Mouse (Mus musculus): ENCODE data around the gene Atr.

Gene Atr

DNA sequence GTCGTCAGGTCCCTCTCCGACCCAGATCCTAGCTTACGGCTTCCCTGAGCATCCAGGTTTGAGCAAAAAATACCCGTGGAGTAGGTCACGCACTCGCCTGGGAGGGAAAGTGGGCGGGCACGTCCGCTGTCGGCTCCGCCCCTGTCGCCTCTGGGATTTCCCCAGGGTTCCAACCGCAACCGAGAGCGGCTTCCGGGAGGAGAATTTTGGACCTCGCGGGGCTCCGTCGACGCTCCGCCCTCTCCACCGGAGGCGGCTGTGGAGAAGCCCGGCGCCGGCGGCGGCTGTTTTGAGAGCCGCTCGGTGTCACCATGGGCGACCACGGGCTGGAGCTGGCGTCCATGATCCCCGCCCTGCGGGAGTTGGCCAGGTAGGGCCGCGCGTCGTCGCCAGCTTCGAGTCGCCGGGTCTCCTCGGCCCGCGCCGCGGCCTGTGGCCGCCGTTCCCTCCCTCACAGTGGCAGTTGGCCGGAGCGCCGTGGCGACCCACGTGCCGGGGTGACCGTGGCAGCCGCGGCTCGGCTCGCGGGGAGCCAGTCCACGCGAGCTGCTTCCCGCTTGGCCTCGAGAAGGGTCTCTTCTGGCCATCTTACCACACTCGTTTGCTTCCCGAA lies at the start of gene Atr:
Gene Atr, plus strand, starts transcription at position 184 of the 613 bp plus-strand sequence.
- peak; percentile 96 for DNase-seq

DNA sequence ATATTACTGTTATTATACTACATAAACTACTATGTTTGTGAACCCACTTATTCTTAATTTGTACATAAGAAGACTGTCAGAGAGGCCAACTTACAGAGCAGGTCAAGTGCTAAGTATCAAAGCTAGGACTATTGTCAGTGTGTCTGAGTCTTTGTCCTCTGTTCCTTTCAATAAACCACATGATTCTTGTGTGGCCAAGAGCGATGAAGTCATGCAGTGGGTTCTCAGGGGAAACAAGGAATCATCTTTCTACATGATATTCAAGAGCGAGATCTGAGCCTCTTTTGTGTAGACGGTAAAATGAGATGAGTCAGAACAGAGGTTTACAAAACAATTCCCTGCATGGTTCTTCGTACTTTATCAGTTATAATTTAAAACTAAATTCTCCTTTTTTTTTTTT lies 47.8 kb upstream of the Atr start:
- no peak for DNase-seq

DNA sequence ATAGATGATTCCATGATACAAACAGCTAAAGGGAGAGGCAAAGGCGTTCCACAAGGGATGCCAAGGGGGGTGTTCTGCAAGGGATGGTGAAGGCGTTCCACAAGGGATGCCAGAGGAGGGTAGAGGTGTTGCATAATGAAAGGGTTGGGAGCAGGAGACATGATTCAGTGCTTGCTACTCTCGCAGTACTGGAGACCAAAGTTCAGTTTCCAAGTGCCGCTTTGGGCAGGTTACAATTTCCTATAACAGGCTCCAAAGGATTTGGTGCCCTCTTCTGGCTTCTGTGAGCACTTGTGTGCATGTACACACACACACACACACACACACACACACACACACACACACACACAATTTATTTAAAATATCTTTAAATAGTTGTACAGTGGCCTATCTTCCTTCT lies 45.6 kb upstream of the Atr start:
- no peak for DNase-seq

DNA sequence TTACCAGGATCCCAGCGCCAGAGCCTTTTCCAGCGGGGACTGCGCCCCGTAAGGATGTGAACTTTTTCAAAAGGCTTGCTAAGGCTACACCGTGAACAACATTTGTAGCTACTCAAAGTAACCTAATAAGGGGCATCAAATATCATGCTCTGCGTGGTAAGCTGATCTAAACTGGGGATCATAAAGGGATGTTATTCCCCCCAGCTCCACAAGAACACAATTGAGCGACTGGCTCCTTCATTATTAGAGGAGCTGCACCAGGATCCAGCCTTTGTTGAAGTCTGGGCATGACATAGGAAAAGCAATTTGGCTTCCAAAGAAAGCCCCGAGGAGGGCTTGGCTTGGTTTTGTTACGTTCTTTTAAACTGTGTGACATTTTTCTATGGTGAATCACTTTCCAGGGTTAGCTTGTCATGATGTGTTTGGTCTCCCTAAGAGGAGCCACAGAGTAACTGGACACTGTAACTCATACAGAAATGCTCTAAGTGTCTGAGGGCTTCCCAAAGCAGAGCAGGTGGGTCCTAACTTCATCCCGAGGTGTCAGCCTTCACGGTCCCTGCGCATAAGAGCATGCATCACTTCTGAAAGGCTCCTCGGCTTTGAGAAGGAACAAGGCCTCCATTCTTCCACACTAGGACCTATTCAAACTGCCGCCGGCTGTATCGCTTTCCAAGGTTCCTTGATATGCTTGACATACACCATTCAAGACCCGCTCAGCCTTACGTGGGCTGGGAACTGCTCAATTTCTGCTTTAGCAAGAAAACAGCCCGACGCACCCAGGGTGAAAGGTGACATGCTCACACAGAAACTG lies 43.5 kb upstream of the Atr start:
- peak; percentile 61 for DNase-seq

DNA sequence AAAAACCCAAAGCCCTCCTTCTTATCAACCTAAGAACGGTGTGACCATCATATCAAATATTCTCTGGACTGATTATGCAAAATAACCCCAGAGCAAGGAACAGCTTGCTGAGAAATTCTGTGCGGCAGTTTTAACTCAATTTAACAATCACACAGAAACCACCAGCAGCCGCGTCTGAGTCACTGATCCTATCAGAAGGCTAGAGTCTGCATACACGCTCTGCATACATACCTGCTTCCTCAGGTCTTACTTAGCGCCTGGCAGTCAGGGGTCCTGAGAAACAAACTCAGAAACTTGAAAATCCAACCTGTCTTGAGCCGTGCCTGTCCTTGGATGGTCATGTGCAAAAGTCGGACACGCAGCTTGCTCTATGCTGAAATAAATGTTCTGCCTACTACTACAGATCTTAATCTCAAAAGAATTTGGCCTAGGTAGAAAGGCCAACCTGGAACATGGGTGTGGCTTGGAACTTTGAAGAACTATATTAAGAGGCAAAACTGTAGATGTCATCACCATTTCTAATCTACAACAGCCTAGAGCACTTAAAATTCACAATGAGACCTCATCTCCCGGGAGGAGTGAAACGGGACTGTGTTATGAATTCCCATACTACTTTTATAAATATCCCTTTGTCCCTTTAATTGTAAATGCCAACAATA lies 42.3 kb upstream of the Atr start:
- DNase-seq = no peak

DNA sequence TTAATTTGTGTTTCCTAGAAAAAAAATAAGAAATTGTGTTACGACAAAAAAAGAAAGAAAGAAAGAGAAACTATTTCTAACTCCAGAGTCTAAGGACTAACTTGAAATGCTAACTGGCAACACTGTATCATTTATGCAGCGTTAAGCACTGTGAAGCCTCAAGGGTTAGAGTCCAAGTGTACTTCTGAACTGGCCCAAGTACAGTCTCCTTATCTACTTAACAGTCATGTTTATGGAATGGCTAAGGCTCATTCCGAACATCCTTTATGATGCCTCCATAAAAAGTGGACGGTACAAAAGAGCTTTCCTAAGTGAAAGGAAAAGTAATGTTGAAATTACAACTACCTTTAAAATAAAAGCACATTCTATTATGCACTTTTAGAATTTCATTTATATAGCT lies 41.7 kb upstream of the Atr start:
- no peak for DNase-seq

DNA sequence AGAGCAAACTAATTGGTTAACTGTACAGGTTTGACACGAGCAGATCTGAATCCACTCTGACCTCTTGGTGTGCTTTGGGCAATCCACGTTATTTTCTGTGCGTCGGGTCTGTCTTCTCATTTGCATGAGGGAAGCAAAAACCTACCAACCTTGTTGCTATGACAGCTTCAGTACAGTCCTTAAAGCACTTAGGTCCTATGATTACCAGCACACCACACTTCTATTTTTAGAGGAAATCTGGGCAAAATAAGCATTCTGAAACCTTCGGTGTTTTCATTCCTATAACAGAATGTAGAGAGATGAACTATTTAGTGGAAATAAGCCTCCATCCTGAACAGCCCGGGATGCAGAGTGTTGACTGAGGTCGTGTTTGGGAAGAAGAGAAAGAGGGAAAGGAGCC lies 34.9 kb upstream of the Atr start:
- no peak for DNase-seq

DNA sequence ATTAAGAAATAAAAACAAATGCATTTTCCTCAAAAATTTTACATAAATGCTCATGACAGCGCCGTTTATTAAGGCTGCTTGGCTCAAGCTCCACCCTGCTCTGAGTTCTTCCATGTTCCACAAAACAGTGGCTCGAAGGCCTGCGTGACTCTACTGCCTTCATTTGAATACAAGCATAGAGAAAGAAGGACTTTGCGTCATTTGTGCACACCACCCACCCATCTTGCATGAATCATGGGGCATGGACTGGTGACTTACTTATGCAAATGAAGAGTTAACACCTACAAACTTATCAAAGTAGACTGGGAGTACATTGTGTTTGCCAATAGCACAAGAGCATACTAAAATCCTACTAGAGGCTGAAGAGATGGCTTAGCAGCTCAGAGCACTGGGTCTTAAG lies 29.8 kb upstream of the Atr start:
- DNase-seq = no peak

DNA sequence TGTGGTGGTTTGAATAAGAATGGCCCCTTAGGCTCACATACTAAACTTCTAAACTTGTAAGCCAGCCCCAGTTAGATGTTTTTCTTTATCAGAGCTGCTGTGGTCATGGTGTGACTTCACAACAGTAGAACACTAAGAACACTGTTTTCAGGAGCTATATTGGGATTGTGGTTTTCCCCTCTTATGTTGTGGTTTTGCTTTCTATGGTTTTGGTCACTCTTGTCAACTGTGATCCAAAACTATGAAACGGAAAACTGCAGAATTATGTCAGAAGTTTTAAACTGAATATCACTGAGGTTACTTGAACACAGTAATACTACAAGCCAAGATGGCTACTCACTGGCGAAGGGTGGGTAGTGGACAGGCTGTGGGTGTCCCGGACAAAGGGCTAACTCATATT lies 24.6 kb upstream of the Atr start:
- DNase-seq = no peak

DNA sequence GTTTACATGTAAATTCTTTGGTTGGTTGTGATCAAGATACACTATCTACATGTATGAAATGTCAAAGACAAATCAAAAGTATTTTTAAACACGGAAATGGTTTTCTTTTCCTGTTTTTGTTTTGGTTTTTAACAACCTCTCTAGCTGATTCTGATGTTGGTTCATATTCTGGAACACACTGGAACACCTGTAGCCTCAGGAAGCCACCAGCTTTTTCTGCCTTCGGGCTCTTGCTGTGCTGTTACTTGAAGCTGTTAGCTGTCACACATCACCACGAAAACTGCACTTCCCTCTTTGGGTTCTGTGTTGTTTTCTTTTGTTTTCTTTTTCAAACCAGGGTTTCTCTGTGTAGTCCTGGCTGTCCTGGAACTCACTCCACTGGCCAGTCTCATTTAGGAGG lies 22.6 kb upstream of the Atr start:
- DNase-seq = no peak

DNA sequence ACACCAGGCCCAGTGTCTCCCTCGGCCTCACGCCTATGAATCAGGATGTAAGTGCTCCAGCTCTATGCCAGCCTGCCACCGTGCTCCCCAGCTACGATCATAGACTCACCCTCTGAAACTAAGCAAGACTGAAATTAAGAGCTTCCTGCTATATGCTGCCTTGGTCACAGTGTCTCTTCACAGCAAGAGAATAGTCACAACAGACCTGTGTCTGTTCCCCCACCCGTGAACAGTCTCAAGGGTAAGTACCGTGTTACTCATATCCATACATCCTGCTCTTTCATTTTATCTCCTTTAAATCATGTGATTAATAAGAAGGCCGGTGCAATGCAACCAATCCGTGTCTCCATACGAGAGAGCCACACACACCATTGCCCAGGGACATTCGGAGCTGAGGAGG lies 21.7 kb upstream of the Atr start:
- no peak for DNase-seq

DNA sequence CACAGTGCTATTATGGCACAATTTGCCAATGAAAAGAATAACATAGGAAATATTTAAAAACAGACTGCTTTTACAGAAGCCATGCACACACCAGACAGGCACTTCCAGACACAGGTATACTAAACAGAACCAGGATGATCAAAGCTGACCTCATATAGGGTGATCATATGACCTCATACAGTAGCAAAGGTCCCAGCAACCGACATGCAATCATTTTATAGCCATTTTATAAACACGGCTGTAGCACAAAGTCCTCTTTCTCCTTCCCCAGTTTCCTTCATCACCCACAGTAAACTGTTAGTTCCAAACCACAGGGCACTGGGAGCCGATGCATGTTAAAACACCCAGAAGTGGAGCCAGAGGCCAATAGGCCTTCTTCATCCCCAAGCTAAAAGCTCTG lies 18.0 kb upstream of the Atr start:
- no peak for DNase-seq

DNA sequence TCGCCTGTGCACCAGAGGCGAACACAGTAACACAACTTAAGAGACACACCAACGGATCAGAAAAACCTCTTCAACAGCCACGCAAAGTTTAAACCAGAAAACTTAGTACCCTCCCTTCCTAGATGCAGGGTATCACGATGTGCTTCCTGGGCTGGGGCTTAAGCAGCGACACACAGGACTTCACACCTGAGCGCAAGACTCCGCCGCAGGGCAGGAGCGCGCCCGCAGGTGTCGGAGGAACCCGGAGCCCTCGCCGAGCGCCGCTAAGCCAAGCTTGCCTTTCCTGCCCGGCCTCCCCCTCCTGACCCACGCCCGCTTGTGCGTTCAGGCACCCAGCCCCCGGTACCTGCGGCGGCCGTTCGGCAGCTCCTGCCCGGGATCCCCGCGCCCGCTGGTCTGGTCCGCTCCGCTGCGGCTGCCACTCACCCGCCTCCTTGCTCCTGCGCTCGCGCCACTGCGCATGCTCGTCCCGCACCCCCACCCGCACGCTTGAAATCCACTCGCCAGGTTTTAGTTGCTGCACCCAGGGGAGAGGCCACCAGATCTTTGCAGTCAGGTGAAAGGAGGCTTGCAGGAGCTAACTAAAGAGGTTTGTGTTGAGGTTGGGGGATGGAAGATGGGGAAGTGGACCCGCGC lies 12.5 kb upstream of the Atr start, which contains the start of gene Pls1:
Gene Pls1, minus strand, starts transcription at position 487 of the 636 bp plus-strand sequence.
- DNase-seq = peak; percentile 88

DNA sequence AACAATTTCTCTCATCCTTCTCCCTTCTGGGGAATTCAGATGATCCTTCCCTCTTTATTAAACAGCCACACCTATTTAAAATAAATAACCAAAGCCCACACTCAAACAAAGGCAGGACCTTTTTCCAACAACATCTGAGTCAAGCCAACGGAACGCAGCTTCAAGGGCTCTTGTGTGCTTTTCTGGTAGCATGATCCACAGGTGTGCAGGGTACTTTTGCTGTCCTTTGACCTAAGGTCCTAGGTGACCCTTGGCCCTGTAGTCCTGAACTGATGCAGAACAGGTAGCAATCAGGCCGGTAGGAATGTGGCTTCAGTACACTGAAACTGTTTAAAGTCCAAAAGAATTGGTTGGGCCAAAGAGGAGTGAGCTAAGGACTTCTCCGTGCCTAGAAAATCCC lies 11.7 kb upstream of the Atr start:
- no peak for DNase-seq

DNA sequence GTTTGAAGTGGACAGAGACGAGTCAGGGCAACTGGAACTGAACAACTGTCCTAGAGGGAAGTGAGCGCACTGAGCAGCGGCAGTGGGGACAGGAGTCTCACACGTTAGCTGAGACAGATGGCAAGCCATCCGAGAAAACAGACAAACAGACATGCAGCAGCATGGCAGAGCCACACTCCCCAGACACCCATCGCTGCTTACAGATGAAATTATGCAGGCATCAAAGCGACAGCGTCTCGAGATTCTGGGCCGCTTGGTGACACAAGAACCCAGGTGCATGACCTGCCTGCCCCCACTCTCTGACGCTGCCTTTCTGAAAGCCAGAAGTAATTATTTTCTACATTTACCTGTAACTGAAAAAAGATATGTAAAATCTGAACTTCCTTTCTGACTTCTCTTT lies 5.7 kb upstream of the Atr start:
- DNase-seq = no peak

DNA sequence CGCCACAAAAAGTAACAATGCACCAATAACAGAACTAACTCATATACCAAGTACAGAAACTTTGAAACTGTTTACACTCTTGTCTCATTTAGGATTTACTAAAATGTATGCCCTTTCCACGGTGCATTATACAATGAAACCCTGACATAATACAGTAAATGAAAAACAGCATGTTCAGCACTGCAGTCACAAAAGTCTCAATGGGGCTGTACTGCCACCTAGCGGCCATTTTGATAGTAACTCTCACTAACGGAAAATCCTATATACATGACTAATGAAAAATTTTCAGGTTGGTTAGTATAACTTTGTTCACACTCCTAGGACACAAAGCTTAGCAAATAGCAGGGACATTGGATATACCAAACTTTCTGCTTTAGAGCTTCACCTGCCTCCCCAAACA lies 4.5 kb upstream of the Atr start:
- DNase-seq = peak; percentile 86

DNA sequence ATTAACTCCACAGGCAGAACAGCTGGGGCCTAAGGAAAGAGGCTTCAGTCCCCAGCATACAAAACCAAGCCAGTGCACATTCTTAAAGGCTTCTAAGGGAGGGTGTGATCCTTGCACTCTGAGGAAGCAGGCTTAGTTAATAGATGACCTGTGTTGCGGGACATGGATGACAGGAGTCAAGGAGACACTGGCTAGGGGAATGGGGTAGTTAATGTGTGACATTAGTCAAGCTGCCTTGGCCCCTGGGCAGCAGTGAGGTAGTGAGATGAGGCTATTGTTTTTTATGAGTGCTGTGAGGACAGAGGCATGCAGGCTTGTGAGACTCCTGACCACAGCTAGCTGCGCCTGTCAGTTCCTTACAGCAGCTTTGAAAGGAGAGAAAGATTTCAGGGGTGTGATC lies 2.5 kb upstream of the Atr start:
- no peak for DNase-seq

DNA sequence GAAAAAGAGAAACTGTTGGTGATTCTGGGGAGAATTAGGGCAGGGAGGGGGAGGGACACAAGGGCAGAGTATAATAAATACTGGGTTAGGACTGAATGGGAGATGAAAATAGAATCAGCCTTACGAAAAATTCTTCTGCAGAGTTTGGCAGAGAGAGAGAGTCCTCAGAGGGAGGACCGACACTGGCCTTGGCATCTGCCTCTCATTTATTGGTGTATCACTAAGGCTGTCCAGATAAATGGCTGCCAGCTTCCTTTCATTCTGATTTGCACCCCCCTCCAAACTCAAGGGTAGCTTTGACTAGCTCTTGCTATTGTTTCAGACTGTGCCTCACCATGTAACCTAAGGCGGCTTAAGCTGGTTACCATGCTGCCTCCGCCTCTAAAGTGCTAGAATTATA lies 1.4 kb upstream of the Atr start:
- no peak for DNase-seq

DNA sequence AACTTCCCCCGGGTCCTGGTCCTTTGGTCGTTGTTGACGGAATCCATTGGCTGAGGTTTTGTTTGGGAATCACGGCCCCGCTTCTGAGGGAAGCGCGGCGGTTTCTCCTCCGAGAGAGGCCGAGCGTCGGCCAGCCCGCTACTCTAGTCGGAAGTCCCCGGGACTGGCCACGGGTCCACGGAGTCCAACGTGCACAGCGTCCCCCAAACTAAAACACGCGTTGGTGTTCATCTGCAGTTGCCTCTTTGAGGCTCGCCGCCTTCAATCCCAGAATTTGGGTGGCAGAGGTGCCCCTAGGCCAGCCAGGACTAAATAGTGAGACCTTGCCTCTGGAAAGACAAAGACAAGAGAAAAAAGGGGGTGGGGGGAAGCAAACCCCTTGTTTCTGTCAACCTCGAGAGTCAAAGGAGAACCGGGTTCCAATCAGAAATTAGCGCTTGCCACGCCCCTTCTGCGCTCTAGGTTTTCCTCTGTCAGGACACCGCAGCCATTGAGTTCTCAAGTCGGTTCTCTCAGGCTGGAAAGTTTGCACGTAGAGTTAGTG lies 702 bp downstream of the Atr start:
- DNase-seq = peak; percentile 85

DNA sequence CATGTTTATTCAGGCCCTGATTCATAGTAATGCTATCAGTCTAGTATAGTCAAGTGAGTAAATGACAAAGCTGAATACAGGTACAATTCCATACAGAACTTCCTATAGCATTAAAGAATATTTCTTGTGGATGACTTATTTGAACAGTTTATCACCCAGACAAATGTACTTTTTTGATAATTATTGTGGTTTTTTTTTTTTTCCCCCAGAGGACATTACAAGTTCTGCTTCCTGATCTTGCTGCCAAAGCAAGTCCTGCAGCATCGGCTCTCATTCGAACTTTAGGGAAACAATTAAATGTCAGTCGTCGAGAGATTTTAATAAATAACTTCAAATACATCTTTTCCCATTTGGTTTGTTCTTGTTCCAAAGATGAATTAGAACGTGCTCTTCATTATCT lies 20.8 kb downstream of the Atr start:
- no peak for DNase-seq

DNA sequence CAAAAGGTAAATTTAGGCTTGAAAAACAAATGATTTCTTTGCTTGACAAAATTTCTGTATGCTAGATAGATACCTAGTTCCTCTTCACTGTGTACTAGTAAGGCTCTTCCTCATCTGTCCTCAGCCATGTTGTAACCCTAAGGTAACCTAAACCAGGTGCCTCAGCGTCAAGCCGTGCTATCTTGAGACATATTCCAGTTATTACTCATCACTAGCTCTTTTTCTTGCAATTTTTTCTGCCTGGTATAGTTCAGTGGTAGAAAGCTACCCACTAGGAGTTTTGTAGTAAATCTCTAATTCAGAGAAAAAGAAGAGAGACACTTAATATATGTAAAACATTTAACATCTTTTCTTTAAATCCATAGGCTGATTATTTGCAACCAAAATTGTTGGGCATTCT lies 25.4 kb downstream of the Atr start:
- no peak for DNase-seq

DNA sequence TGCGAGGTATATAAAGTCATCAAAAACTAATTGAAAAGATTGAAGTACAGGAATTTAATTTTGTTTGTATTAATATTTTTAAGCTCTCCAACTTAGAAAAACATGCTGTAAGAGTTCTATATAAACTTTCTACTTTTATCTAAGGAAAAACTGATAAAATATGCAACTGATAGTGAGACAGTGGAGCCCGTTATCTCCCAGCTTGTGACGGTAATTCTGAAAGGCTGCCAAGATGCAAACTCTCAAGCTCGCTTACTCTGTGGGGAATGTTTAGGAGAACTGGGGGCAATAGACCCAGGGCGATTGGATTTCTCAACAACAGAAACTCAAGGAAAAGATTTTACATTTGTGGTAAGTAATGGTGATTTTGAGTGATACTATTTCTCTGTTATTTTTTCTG lies 40.0 kb downstream of the Atr start:
- DNase-seq = no peak

DNA sequence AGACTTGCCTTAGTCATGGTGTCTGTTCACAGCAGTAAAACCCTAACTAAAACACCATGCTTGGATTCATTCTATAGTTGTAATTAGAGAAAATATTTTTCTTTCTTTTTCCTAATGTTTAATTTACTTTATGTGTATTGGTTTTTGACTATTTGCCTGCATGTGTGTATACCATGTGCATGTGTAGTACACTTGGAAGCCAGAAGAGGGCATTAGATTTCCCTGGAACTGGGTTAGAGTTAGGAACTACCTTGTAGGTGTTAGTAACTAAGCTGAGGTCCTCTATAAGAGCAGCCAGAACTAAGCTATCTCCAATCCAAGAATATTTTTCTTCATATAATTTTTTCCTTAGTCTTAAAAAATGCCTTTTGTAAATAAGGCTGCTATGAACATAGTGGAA lies 75.5 kb downstream of the Atr start:
- DNase-seq = no peak

DNA sequence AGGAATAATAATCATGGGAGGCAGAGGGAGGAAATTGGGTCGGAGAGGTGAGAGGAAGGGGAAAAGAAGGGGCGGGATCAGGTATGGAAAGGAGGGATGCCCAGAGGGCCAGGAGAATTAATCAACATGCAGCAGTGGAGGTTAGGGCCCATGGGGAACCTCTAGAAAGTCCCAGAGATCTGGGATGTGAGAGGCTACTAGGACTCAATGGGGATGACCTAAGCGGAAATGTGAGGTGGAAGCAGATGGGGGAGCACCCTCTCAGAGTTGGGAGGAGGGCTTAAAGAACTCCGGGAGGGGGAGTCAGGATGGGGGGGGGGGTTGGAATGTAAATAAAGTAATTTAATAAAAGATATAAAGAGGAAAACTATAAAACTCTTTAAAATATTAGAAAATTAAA lies 96.3 kb downstream of the Atr start:
- no peak for DNase-seq
